In genomic region chr15:63601543-63601942, GRCm38 (mm10) we compare ENCODE assay signal across 8 mouse cellular contexts.
A peak's percentile ranks its signal among the peaks of the same experiment; 100 is the strongest.
DNase-seq lines count a peak whose midpoint lies in the region; ATAC-seq and TF ChIP-seq lines count a peak whose summit lies in the region.

No protein-coding gene starts in this region.

- no peaks in the 10 kb centered on the region for H3K27me3 ChIP-seq in testis, adult 2 months (ENCODE audit: control insufficient read depth, insufficient read depth, low read length)
- no peaks in the 10 kb centered on the region for H3K27me3 ChIP-seq in forebrain, postnatal 0 days (ENCODE audit: insufficient read depth, low read length)
- no peaks in the 10 kb centered on the region for H3K27me3 ChIP-seq in kidney, adult 2 months (replicated peaks; ENCODE audit: control insufficient read depth, insufficient read depth, low read length)
- no peaks in the 10 kb centered on the region for H3K27me3 ChIP-seq in liver, embryonic 14.5 days (ENCODE audit: control insufficient read depth, insufficient read depth, low read length)
- H3K27me3 ChIP-seq in neural tube, embryonic 14.5 days (ENCODE audit: control insufficient read depth, insufficient read depth, low read length), result no peaks in the 10 kb centered on the region

- WGBS in forebrain, postnatal 0 days, result 47% methylated on average over 5 of the region's 5 CpGs
- 20% methylated on average over 5 of the region's 5 CpGs for WGBS in kidney, adult 2 months
- 32% methylated on average over 5 of the region's 5 CpGs for WGBS in liver, embryonic 14.5 days (ENCODE audit: insufficient replicate concordance)
- 52% methylated on average over 5 of the region's 5 CpGs for WGBS in neural tube, embryonic 14.5 days

- DNase-seq in testis, postnatal 14 days (ENCODE audit: low spot score), result no peak
- DNase-seq in adrenal gland, postnatal 10 days, result peak; percentile 47
- DNase-seq in forebrain, postnatal 0 days, result peak; percentile 59
- peak; percentile 40 for DNase-seq in kidney, adult 2 months
- no peak for DNase-seq in liver, embryonic 14.5 days (ENCODE audit: low read depth in 3 of 3, low spot score in 3 of 3)
- DNase-seq in thymus, postnatal 4 days, result peak; percentile 60

- TF ChIP-seq EP300 in liver, embryonic 14.5 days (IDR thresholded peaks at IDR 0.05; ENCODE audit: low read depth), result no peak

- no peak for TF ChIP-seq POLR2A in testis, adult 2 months (IDR thresholded peaks at IDR 0.05; ENCODE audit: control insufficient read depth, low read depth, low read length)
- TF ChIP-seq POLR2A in kidney, adult 2 months (IDR thresholded peaks at IDR 0.05; ENCODE audit: low read depth, low read length), result no peak

- no peak overlapping the region for H3K9ac ChIP-seq in forebrain, postnatal 0 days
- H3K9ac ChIP-seq in liver, embryonic 14.5 days (replicated peaks), result no peak overlapping the region
- H3K9ac ChIP-seq in neural tube, embryonic 14.5 days (replicated peaks; ENCODE audit: low read depth, low read length), result no peak overlapping the region

- peak; percentile 85 for ATAC-seq in forebrain, postnatal 0 days
- ATAC-seq in liver, embryonic 14.5 days (ENCODE audit: insufficient read depth), result no peak
- peak; percentile 94 for ATAC-seq in neural tube, embryonic 14.5 days (ENCODE audit: low read depth)

- no peak overlapping the region for H3K4me2 ChIP-seq in forebrain, postnatal 0 days (ENCODE audit: low read depth)
- H3K4me2 ChIP-seq in liver, embryonic 14.5 days (ENCODE audit: low read depth), result no peak overlapping the region
- no peak overlapping the region for H3K4me2 ChIP-seq in neural tube, embryonic 14.5 days (ENCODE audit: low read depth, low read length)

- H3K4me3 ChIP-seq in testis, adult 2 months (ENCODE audit: control insufficient read depth, low read depth, low read length), result no peak overlapping the region
- H3K4me3 ChIP-seq in forebrain, postnatal 0 days (ENCODE audit: low read depth, low read length), result no peak overlapping the region
- H3K4me3 ChIP-seq in kidney, adult 2 months (ENCODE audit: insufficient read depth, low read depth, low read length), result no peak overlapping the region
- no peak overlapping the region for H3K4me3 ChIP-seq in liver, embryonic 14.5 days (ENCODE audit: insufficient read depth in 1 of 2, low read depth in 2 of 2, low read length in 2 of 2)
- no peak overlapping the region for H3K4me3 ChIP-seq in neural tube, embryonic 14.5 days (ENCODE audit: low read depth, low read length)

- no peaks in the 10 kb centered on the region for H3K9me3 ChIP-seq in forebrain, postnatal 0 days (ENCODE audit: low read length)
- no peaks in the 10 kb centered on the region for H3K9me3 ChIP-seq in liver, embryonic 14.5 days (ENCODE audit: control insufficient read depth, low read length)
- H3K9me3 ChIP-seq in neural tube, embryonic 14.5 days (ENCODE audit: control insufficient read depth, low read length), result no peaks in the 10 kb centered on the region

- no peaks in the 10 kb centered on the region for H3K36me3 ChIP-seq in testis, adult 2 months (ENCODE audit: control insufficient read depth, insufficient read depth, low read length)
- H3K36me3 ChIP-seq in forebrain, postnatal 0 days (ENCODE audit: insufficient read depth), result no peaks in the 10 kb centered on the region
- H3K36me3 ChIP-seq in kidney, adult 2 months (ENCODE audit: control insufficient read depth, insufficient read depth, low read length), result no peaks in the 10 kb centered on the region
- no peaks in the 10 kb centered on the region for H3K36me3 ChIP-seq in liver, embryonic 14.5 days (replicated peaks; ENCODE audit: control insufficient read depth, insufficient read depth, low read depth)
- no peaks in the 10 kb centered on the region for H3K36me3 ChIP-seq in neural tube, embryonic 14.5 days (ENCODE audit: control insufficient read depth, insufficient read depth, low read length)

- H3K4me1 ChIP-seq in testis, adult 2 months (ENCODE audit: control insufficient read depth, insufficient read depth, low read length), result no peaks in the 10 kb centered on the region
- no peaks in the 10 kb centered on the region for H3K4me1 ChIP-seq in forebrain, postnatal 0 days (ENCODE audit: insufficient read depth)
- no peaks in the 10 kb centered on the region for H3K4me1 ChIP-seq in kidney, adult 2 months (ENCODE audit: control insufficient read depth, insufficient read depth, low read length)
- H3K4me1 ChIP-seq in liver, embryonic 14.5 days (replicated peaks; ENCODE audit: control insufficient read depth in 2 of 2, insufficient read depth in 2 of 2, low read length in 1 of 2), result 0 out of 4 replicates have a peak, but pooled peaks cover 0 to 2% of the 10 kb centered on the region in 2 experiments
- H3K4me1 ChIP-seq in neural tube, embryonic 14.5 days (ENCODE audit: control insufficient read depth, insufficient read depth, low read length), result no peaks in the 10 kb centered on the region

- H3K27ac ChIP-seq in testis, adult 2 months (ENCODE audit: control insufficient read depth, insufficient read depth, low read depth, low read length), result no peak overlapping the region
- no peak overlapping the region for H3K27ac ChIP-seq in forebrain, postnatal 0 days (ENCODE audit: low read depth, low read length)
- H3K27ac ChIP-seq in kidney, adult 2 months (ENCODE audit: insufficient read depth, low read depth, low read length), result no peak overlapping the region
- H3K27ac ChIP-seq in liver, embryonic 14.5 days, result no peak overlapping the region
- no peak overlapping the region for H3K27ac ChIP-seq in neural tube, embryonic 14.5 days (ENCODE audit: low read depth, low read length)

- TF ChIP-seq CTCF in testis, adult 2 months (IDR thresholded peaks at IDR 0.05; ENCODE audit: control insufficient read depth, insufficient read depth, insufficient replicate concordance, low read depth, low read length), result peak; percentile 39; the same call in 1 of the 2 replicates
- peak; percentile 75 for TF ChIP-seq CTCF in forebrain, postnatal 0 days (IDR thresholded peaks at IDR 0.05; ENCODE audit: low read depth)
- peak; percentile 71 for TF ChIP-seq CTCF in kidney, adult 2 months (conservative IDR thresholded peaks at IDR 0.05; ENCODE audit: insufficient read depth, insufficient read length, low read depth, low read length)
- TF ChIP-seq CTCF in liver, embryonic 14.5 days (IDR thresholded peaks at IDR 0.05; ENCODE audit: low read depth), result peak; percentile 59

Comparison
In these comparisons a context has a peak if more than half of its experiments do, and no peak if none do; other contexts are left out.
1. DNase-seq: peak in adrenal gland, postnatal 10 days (single experiment), forebrain, postnatal 0 days (single experiment), kidney, adult 2 months (single experiment) and thymus, postnatal 4 days (single experiment); none in testis, postnatal 14 days (single experiment) and liver, embryonic 14.5 days (0 of 3).
2. Peak in every context shown above with its lines, with median percentiles within 50 percentile points of each other: CTCF ChIP-seq.